Mouse (Mus musculus) retina, adult 2 months (tissue): ENCODE data around the gene Fads3.

Experiments
- DNase-seq: peaks from one replicate; pipeline ENCODE4 v3.0.0-alpha.2; 2012; ENCODE audit warnings: low read depth, low spot score

Fads3 gene

DNA sequence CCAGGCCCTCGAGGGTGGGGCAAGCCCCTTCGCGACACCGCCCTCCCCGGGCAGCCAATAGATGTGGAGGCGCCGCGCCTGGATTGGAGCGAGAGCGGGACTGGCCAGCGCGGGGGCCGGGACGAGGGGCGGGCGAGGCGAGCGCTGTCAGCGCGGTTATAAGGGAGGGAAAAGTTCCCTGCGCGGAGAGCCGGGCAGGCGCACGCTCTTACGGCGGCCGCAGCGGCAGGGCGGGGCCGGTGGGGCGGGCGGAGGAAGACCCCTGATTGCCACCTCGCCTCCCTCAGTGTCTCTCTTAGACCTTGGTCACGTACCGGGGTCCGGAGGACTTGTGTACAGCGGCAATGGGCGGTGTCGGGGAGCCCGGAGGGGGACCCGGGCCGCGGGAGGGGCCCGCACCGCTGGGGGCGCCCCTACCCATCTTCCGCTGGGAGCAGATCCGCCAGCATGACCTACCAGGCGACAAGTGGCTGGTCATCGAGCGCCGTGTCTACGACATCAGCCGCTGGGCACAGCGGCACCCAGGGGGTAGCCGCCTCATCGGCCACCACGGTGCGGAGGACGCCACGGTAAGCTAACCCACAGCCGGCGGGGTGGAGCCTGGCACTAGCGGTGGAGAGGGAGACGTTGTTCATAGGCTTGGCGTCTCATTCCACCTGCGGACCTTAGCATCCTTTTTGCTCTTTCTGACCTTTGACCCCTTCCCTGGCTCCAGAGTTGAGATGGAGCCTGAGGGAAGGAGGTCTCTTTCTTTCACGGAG, at the start of gene Fads3:
Fads3 (plus strand) TSS at position 182 of the 761 bp plus-strand sequence.
- no peak for DNase-seq

GRCm38 (mm10) chr19:9992011-9992958, 49.1 kb upstream of the Fads3 start:
- no peak for DNase-seq

GRCm38 (mm10) chr19:9993036-9993656, 48.2 kb upstream of the Fads3 start:
- DNase-seq = no peak

GRCm38 (mm10) chr19:9997204-9998062, 43.9 kb upstream of the Fads3 start:
- no peak for DNase-seq

- DNase-seq = no peak
These were observed 43.3 kb upstream of the Fads3 start for GRCm38 (mm10) chr19:9998063-9998416.

- DNase-seq = no peak
These were observed 42.5 kb upstream of the Fads3 start for GRCm38 (mm10) chr19:9998736-9999486.

DNA sequence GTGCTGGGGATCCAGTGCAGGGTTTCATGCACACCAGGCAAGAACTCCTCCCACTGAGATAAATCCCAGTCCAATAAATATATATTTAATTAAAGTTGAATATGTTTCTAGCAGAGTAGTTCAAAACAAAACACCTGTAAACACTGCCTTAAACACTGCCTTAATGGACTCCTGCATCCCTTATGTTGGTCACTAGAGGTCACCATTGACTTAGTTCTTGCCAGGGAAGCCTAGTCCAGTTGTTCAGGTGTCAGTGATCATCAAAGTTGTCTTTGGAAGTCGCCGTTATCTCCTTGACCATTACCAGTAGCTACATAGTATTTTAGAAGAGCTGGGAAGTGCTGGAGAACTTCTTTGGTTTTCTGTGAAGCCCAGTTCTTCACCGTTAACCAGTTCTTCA, 41.0 kb upstream of the Fads3 start:
- no peak for DNase-seq

- no peak for DNase-seq
These were observed 40.0 kb upstream of the Fads3 start, which contains the start of the genes Best1 and Rab3il1 for GRCm38 (mm10) chr19:10001206-10001969. Gene Best1, minus strand, starts transcription at chr19:10001633. Gene Rab3il1, plus strand, starts transcription at chr19:10001669.

DNA sequence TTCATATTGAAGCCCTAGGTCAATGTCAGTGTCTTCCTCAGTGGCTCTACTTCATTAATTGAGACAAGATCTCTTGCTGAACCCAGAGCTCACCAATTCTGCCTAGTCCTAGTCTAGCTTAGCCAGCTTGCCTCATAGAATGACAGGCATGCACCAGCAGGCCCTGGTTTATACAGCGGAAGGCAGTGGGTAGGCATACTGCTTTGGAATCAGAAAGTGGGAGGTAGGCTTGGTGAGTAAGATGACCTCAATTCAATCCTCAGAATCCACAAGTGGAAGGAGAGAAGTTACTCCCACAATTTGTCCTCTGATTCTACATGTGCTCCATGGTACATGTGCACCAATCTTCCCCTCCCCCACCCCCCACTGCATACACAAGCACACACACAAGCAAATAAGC, 37.7 kb upstream of the Fads3 start:
- DNase-seq = no peak

GRCm38 (mm10) chr19:10011408-10011807, 30.0 kb upstream of the Fads3 start:
- no peak for DNase-seq

- no peak for DNase-seq
These were observed 28.5 kb upstream of the Fads3 start for GRCm38 (mm10) chr19:10012827-10013278.

GRCm38 (mm10) chr19:10013348-10013747, 28.0 kb upstream of the Fads3 start:
- DNase-seq = no peak

DNA sequence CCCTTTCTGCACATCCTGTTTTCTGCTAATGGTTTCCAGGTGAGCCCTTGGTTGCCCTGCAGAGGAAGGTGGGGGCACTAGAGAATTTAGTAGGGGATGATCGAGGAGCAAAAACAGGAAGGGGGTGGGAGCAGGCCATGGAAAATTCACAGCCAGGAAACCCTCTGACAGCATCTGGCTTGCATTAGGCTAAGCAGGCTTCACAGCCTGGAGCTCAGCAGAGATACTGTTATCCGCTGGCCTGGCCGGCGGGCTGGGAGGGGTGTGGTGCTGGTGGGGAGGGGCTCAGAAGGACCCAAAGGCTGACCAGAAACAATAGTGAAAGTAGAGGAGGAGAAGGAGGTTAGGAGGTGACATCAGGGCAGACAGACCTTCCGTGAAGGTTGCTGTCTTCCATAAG, 27.5 kb upstream of the Fads3 start:
- DNase-seq = no peak

GRCm38 (mm10) chr19:10014824-10015223, 26.5 kb upstream of the Fads3 start:
- DNase-seq = no peak

- DNase-seq = no peak
These were observed 25.9 kb upstream of the Fads3 start for GRCm38 (mm10) chr19:10015442-10015841.

DNA sequence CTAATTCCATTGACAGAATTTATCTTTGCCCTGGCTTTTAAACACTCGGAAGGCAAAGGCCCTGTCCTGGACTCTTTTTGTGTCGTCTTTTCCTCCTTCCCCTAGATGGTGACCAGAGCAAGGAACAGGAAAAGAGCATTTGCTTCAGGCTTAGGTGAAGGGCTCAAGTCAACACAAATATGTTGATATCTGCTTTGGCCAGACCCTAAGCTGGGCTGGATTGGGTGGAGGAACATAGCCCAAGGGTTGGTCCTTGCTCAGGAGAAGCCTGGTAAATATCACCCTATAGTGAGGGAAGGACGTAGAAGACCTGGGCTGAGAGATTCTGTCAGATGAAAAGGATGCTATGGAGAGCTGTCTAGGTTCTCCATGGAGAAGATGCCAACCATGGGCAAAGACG, 25.2 kb upstream of the Fads3 start:
- no peak for DNase-seq

GRCm38 (mm10) chr19:10017637-10018526, 23.5 kb upstream of the Fads3 start:
- DNase-seq = no peak

GRCm38 (mm10) chr19:10018527-10018818, 22.9 kb upstream of the Fads3 start:
- no peak for DNase-seq
